In the genomic region with DNA sequence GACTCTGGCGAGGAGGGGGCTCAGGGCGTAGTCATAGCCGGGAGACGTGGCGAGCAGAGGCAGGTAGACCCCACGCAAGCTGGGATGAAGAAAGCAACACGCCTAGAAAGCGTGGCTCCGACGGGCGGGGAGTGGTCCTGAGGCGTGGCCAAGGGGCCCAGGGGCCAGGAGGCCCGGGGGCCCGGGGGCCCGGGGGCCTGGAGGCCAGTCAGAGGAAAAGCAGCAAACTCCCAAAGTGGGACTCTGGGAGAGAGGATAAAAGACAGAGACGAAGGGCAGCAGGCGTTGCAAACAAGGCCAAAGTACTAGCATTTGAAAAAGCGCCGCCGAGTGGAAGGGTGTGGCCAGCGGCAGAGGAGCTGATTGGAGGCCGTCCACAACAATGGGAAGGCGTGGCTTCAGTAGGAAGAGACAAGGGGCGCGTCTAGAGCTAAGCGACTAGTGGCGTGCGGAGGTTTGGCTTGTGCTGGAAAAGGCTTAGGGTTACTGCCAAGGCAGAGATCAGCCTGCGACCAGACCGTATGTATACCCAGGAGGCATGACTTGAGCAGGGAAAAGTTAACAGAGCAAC, we compare ENCODE assay signal across 8 mouse cellular contexts. TPM values are rescaled to one million over a fixed set of nuclear protein-coding genes. Genes with fewer than 3 reads are reported as not detected.
DNase-seq lines count a peak whose midpoint lies in the region; ATAC-seq lines count a peak whose summit lies in the region.

No protein-coding gene starts in this region.

- under 1% methylated on average over 30 of the region's 30 CpGs for WGBS in embryonic facial prominence, embryonic 11.5 days
- under 1% methylated on average over 30 of the region's 30 CpGs for WGBS in stomach, embryonic 15.5 days

- peak overlapping the region; percentile 81 for H3K27ac ChIP-seq in embryonic facial prominence, embryonic 11.5 days (replicated peaks; ENCODE audit: low read depth, low read length)
- peak overlapping the region; percentile 97 for H3K27ac ChIP-seq in stomach, embryonic 15.5 days

- DNase-seq in 3T3-L1 (ENCODE audit: low read depth, low spot score) (peak; percentile 97), liver (peak; percentile 85)
- DNase-seq in adrenal gland, adult (ENCODE audit: inconsistent age in 2 of 2, low spot score in 1 of 2) = peak; percentile 88 to 95
- peak; percentile 93 for DNase-seq in embryonic facial prominence, embryonic 11.5 days (ENCODE audit: low spot score)
- peak; percentile 99 for DNase-seq in heart, adult 11 months
- peak; percentile 82 for DNase-seq in kidney, adult 11 months
- peak; percentile 60 to 74 for DNase-seq in monocyte, adult 2 months (ENCODE audit: low read depth in 1 of 2, low spot score in 2 of 2)

- H3K4me2 ChIP-seq in embryonic facial prominence, embryonic 11.5 days (ENCODE audit: low read depth, low read length) = peak overlapping the region; percentile 92
- peak overlapping the region; percentile 97 for H3K4me2 ChIP-seq in stomach, embryonic 15.5 days

- peak overlapping the region; percentile 83 for H3K4me3 ChIP-seq in embryonic facial prominence, embryonic 11.5 days (ENCODE audit: low read depth, low read length)
- peak overlapping the region; percentile 89 for H3K4me3 ChIP-seq in stomach, embryonic 15.5 days (replicated peaks)

- H3K9me3 ChIP-seq in embryonic facial prominence, embryonic 11.5 days (replicated peaks; ENCODE audit: control insufficient read depth, low read length) = no peaks in the 10 kb centered on the region
- H3K9me3 ChIP-seq in stomach, embryonic 15.5 days = no peaks in the 10 kb centered on the region

- H3K27me3 ChIP-seq in embryonic facial prominence, embryonic 11.5 days (ENCODE audit: control insufficient read depth, insufficient read depth, low read length) = no peaks in the 10 kb centered on the region
- H3K27me3 ChIP-seq in stomach, embryonic 15.5 days (replicated peaks) = no peaks in the 10 kb centered on the region

- peaks cover 4% of the 10 kb centered on the region for H3K36me3 ChIP-seq in embryonic facial prominence, embryonic 11.5 days (replicated peaks; ENCODE audit: control insufficient read depth, insufficient read depth, low read depth, low read length)
- H3K36me3 ChIP-seq in stomach, embryonic 15.5 days = peaks cover 8% of the 10 kb centered on the region; the same call in 1 of the 2 replicates

- peak overlapping the region; percentile 83 for H3K9ac ChIP-seq in embryonic facial prominence, embryonic 11.5 days (replicated peaks; ENCODE audit: low read length)
- peak overlapping the region; percentile 88 for H3K9ac ChIP-seq in stomach, embryonic 15.5 days

- peak; percentile 78 for ATAC-seq in embryonic facial prominence, embryonic 11.5 days (replicated peaks; ENCODE audit: insufficient number of reproducible peaks, low FRiP score, low TSS enrichment, low read depth)
- ATAC-seq in stomach, embryonic 15.5 days (ENCODE audit: insufficient read depth, low FRiP score, low read depth) = peak; percentile 80

- H3K4me1 ChIP-seq in embryonic facial prominence, embryonic 11.5 days (ENCODE audit: control insufficient read depth, insufficient read depth, low read length) = peaks cover 3% of the 10 kb centered on the region; the same call in 1 of the 2 replicates
- peaks cover 18% of the 10 kb centered on the region for H3K4me1 ChIP-seq in stomach, embryonic 15.5 days

RNA-seq across cellular contexts. Expression of a gene that starts 0.3 kb away (rescaled TPM):
- polyA plus RNA-seq in embryonic facial prominence, embryonic 11.5 days (2014; fragmentation: Nextera tagmentation; extraction: Ambion mirVana) = 417 and 447 TPM in 2 replicates
- polyA plus RNA-seq in stomach, embryonic 15.5 days (2015; fragmentation: Nextera tagmentation; extraction: Ambion mirVana) = 348 and 376 TPM in 2 replicates

RNA-seq across cellular contexts. Expression of a gene that starts 1.6 kb away (rescaled TPM):
- polyA plus RNA-seq in embryonic facial prominence, embryonic 11.5 days (2014; fragmentation: Nextera tagmentation; extraction: Ambion mirVana) = 8.5 and 11.5 TPM in 2 replicates
- 15.3 and 18.5 TPM in 2 replicates for polyA plus RNA-seq in stomach, embryonic 15.5 days (2015; fragmentation: Nextera tagmentation; extraction: Ambion mirVana)

RNA-seq across cellular contexts. Expression of a gene that starts 8.9 kb away (rescaled TPM):
- polyA plus RNA-seq in embryonic facial prominence, embryonic 11.5 days (2014; fragmentation: Nextera tagmentation; extraction: Ambion mirVana) = 59.5 and 62.5 TPM in 2 replicates
- 44.2 and 45.5 TPM in 2 replicates for polyA plus RNA-seq in stomach, embryonic 15.5 days (2015; fragmentation: Nextera tagmentation; extraction: Ambion mirVana)

Comparison
In these comparisons a context has a peak if more than half of its experiments do, and no peak if none do; other contexts are left out.
1. Peak in every context shown above with its lines: DNase-seq, ATAC-seq, H3K4me3 ChIP-seq and H3K27ac ChIP-seq.